Comparison of ENCODE assay signal across 18 mouse cellular contexts in the genomic region with DNA sequence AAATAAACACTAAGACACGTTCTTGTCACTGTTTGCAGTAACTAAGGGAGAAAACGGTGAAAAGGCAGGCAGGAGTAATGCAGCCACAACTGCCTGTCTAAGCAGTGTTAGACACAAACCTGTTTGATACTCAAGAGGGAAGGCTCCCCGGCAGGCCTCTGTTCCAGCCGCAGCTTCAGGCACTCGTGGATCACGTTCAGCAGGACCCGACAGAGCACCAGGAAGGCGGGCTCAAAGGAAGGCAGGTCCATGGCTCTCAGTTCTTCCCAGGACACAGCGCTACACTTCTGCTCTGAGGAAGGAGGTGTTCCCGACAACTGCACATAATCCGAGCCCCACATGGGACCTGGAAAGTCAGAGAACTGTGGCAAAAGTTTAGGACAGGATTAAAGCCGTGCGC.
"Had no signal": no experiment of that assay in that cellular context is flagged by ENCODE, and none has a peak within 500 bp of the region (broad histone marks: within the 10 kb centered on the region; RNA-seq: fewer than 3 reads in every experiment).

No protein-coding gene starts in this region.

- ATAC-seq: intestine, postnatal 0 days; liver, postnatal 0 days; midbrain, embryonic 15.5 days had no signal

- H3K4me3 ChIP-seq: midbrain, embryonic 12.5 days; midbrain, embryonic 15.5 days; neural tube, embryonic 12.5 days; neural tube, embryonic 15.5 days had no signal

- H3K9ac ChIP-seq: liver, embryonic 14.5 days; liver, postnatal 0 days; midbrain, embryonic 12.5 days; midbrain, embryonic 15.5 days; neural tube, embryonic 12.5 days; neural tube, embryonic 15.5 days had no signal

- H3K4me2 ChIP-seq: liver, embryonic 11.5 days; midbrain, embryonic 12.5 days; midbrain, embryonic 15.5 days; neural tube, embryonic 12.5 days; neural tube, embryonic 15.5 days had no signal

- DNase-seq: kidney, adult 2 months; kidney, postnatal 14 days; kidney, postnatal 4 days; left cerebral cortex, postnatal 4 days; liver, postnatal 0 days; right cerebral cortex, adult 18-20 months; right cerebral cortex, postnatal 14 days; right cerebral cortex, postnatal 4 days; thymus, adult 18-20 months; thymus, postnatal 4 days had no signal

- H3K9me3 ChIP-seq: midbrain, embryonic 12.5 days; midbrain, embryonic 15.5 days; neural tube, embryonic 12.5 days; neural tube, embryonic 15.5 days had no signal

- H3K27ac ChIP-seq: liver, embryonic 14.5 days; macrophage; midbrain, embryonic 12.5 days; midbrain, embryonic 15.5 days; neural tube, embryonic 12.5 days; neural tube, embryonic 15.5 days had no signal

- H3K27me3 ChIP-seq: midbrain, embryonic 12.5 days; midbrain, embryonic 15.5 days; neural tube, embryonic 12.5 days; neural tube, embryonic 15.5 days had no signal
